Mouse (Mus musculus): ENCODE results near the gene Mns1. TPM values are rescaled to one million over a fixed set of nuclear protein-coding genes. Genes with fewer than 3 reads are reported as not detected.

The Mns1 gene
- total RNA-seq, 2 experiments from 2014 or later: 2.6 to 3.6 TPM

- DNase-seq: no peak
Measured at GRCm38 (mm10) chr9:72475511-72475910, 37.7 kb downstream of the Mns1 start.

GRCm38 (mm10) chr9:72477306-72477705 is 39.5 kb downstream of the Mns1 start:
- no peak for DNase-seq

GRCm38 (mm10) chr9:72479276-72479675 is 41.5 kb downstream of the Mns1 start:
- DNase-seq: no peak

GRCm38 (mm10) chr9:72488523-72488922 is 50.7 kb downstream of the Mns1 start:
- DNase-seq: no peak

GRCm38 (mm10) chr9:72489131-72489530 is 51.3 kb downstream of the Mns1 start:
- DNase-seq: no peak

- DNase-seq: peak; percentile 94
Measured at GRCm38 (mm10) chr9:72491559-72492193, 53.9 kb downstream of the Mns1 start.

GRCm38 (mm10) chr9:72492194-72492565 is 54.4 kb downstream of the Mns1 start, which contains the start of gene Tex9:
Gene Tex9 (minus strand): TSS chr9:72492212.
- DNase-seq: no peak

- no peak for DNase-seq
Measured at GRCm38 (mm10) chr9:72493465-72493864, 55.7 kb downstream of the Mns1 start.

- DNase-seq: no peak
Measured at GRCm38 (mm10) chr9:72493984-72494685, 56.3 kb downstream of the Mns1 start.

- no peak for DNase-seq
Measured at GRCm38 (mm10) chr9:72496691-72497090, 58.9 kb downstream of the Mns1 start.

GRCm38 (mm10) chr9:72497171-72497570 is 59.4 kb downstream of the Mns1 start:
- no peak for DNase-seq

Small RNA genes lying within 50 kb of the gene (microRNA-seq; reads per million reads assigned to microRNA genes)
- gene Gm28010: 0 reads per million in 2 experiments

Other genes starting within 250 kb of the Mns1 start
- 10 to 100 TPM; 38.3 to 38.7 TPM for gene Zfp280d, start 163.2 kb upstream of the Mns1 start, total RNA-seq (2021)
- 1 to 10 TPM; 4.3 to 6.2 TPM for gene Tex9, start 54.2 kb downstream of the Mns1 start, total RNA-seq (2021)
- gene Rfx7, start 94.2 kb downstream of the Mns1 start, total RNA-seq (2021): 10 to 100 TPM; 18.1 to 18.9 TPM
- gene Nedd4, start 224.3 kb downstream of the Mns1 start, total RNA-seq (2021): 100 to 1,000 TPM; 610 to 637 TPM

Measured in heart, postnatal 4 days (tissue).